17 mouse cellular contexts compared by ENCODE assay signal in genomic region chr17:42120759-42121158, GRCm38 (mm10).
DNase-seq lines count a peak whose midpoint lies in the region; ATAC-seq and TF ChIP-seq lines count a peak whose summit lies in the region.
"Had no signal": no experiment of that assay in that cellular context is flagged by ENCODE, and none has a peak within 500 bp of the region (broad histone marks: within the 10 kb centered on the region; RNA-seq: fewer than 3 reads in every experiment).

No protein-coding gene starts in this region.

- H3K4me2 ChIP-seq in hindbrain, postnatal 0 days (ENCODE audit: low read depth, low read length), result no peak overlapping the region
- H3K4me2 ChIP-seq in hindbrain, embryonic 16.5 days (ENCODE audit: low read length), result no peak overlapping the region
- H3K4me2 ChIP-seq: heart, embryonic 13.5 days; intestine, embryonic 15.5 days; limb, embryonic 12.5 days; neural tube, embryonic 12.5 days had no signal

- H3K9ac ChIP-seq in hindbrain, postnatal 0 days (replicated peaks; ENCODE audit: low read length), result no peak overlapping the region
- H3K9ac ChIP-seq in hindbrain, embryonic 16.5 days (ENCODE audit: low read depth, low read length), result no peak overlapping the region
- H3K9ac ChIP-seq: heart, embryonic 13.5 days; intestine, embryonic 15.5 days; limb, embryonic 12.5 days; neural tube, embryonic 12.5 days had no signal

- H3K36me3 ChIP-seq in hindbrain, postnatal 0 days (ENCODE audit: insufficient read depth, low read length), result no peaks in the 10 kb centered on the region
- no peaks in the 10 kb centered on the region for H3K36me3 ChIP-seq in hindbrain, embryonic 16.5 days (ENCODE audit: control insufficient read depth, insufficient read depth, low read length)
- H3K36me3 ChIP-seq: heart, embryonic 13.5 days; hindbrain, embryonic 10.5 days; intestine, embryonic 15.5 days; limb, embryonic 12.5 days; neural tube, embryonic 12.5 days had no signal

- DNase-seq in hindbrain, postnatal 0 days (ENCODE audit: low spot score), result peak; percentile 51
- DNase-seq in ovary, adult 18-20 months (ENCODE audit: low spot score), result peak; percentile 2
- no peak for DNase-seq in ovary, postnatal 36 days (ENCODE audit: low spot score)
- peak; percentile 12 to 34 for DNase-seq in adrenal gland, postnatal 36 days
- peak; percentile 26 to 42 for DNase-seq in kidney, postnatal 4 days
- DNase-seq in frontal cortex, adult 2 months (ENCODE audit: extremely low spot score in 1 of 2, low spot score in 1 of 2), result no peak
- DNase-seq: cerebellum, adult 8-10 months; gastrocnemius, postnatal 36 days; lung, postnatal 4 days; right cerebral cortex, adult 18-20 months had no signal

- no peak overlapping the region for H3K27ac ChIP-seq in hindbrain, postnatal 0 days
- no peak overlapping the region for H3K27ac ChIP-seq in hindbrain, embryonic 16.5 days (ENCODE audit: low read depth, low read length)
- H3K27ac ChIP-seq: heart, embryonic 13.5 days; hindbrain, embryonic 10.5 days; intestine, embryonic 15.5 days; limb, embryonic 12.5 days; neural tube, embryonic 12.5 days had no signal

- no peaks in the 10 kb centered on the region for H3K4me1 ChIP-seq in hindbrain, postnatal 0 days (ENCODE audit: insufficient read depth, low read length)
- no peaks in the 10 kb centered on the region for H3K4me1 ChIP-seq in hindbrain, embryonic 16.5 days (ENCODE audit: control insufficient read depth, insufficient read depth, low read depth, low read length)
- H3K4me1 ChIP-seq: heart, embryonic 13.5 days; hindbrain, embryonic 10.5 days; intestine, embryonic 15.5 days; limb, embryonic 12.5 days; neural tube, embryonic 12.5 days had no signal

- no peak overlapping the region for H3K4me3 ChIP-seq in hindbrain, postnatal 0 days (ENCODE audit: low read length)
- no peak overlapping the region for H3K4me3 ChIP-seq in hindbrain, embryonic 16.5 days (ENCODE audit: low read length)
- H3K4me3 ChIP-seq: heart, embryonic 13.5 days; hindbrain, embryonic 10.5 days; intestine, embryonic 15.5 days; limb, embryonic 12.5 days; neural tube, embryonic 12.5 days had no signal

- no peak for ATAC-seq in hindbrain, postnatal 0 days
- no peak for ATAC-seq in hindbrain, embryonic 16.5 days
- ATAC-seq: intestine, embryonic 15.5 days; midbrain, embryonic 16.5 days had no signal

- H3K27me3 ChIP-seq in hindbrain, postnatal 0 days (ENCODE audit: insufficient read depth, low read length), result no peaks in the 10 kb centered on the region
- H3K27me3 ChIP-seq in hindbrain, embryonic 16.5 days (replicated peaks; ENCODE audit: control insufficient read depth, insufficient read depth, low read length), result no peaks in the 10 kb centered on the region
- H3K27me3 ChIP-seq: heart, embryonic 13.5 days; intestine, embryonic 15.5 days; limb, embryonic 12.5 days; neural tube, embryonic 12.5 days had no signal

- H3K9me3 ChIP-seq in hindbrain, postnatal 0 days (ENCODE audit: low read length), result no peaks in the 10 kb centered on the region
- H3K9me3 ChIP-seq in hindbrain, embryonic 16.5 days (ENCODE audit: control insufficient read depth, low read length), result no peaks in the 10 kb centered on the region
- H3K9me3 ChIP-seq: heart, embryonic 13.5 days; hindbrain, embryonic 10.5 days; intestine, embryonic 15.5 days; limb, embryonic 12.5 days; neural tube, embryonic 12.5 days had no signal

- no peak for TF ChIP-seq CTCF in hindbrain, postnatal 0 days (IDR thresholded peaks at IDR 0.05; ENCODE audit: low read depth)

- WGBS in hindbrain, postnatal 0 days, result 74% methylated on average over 1 of the region's 1 CpGs
- WGBS in hindbrain, embryonic 16.5 days, result 88% methylated on average over 1 of the region's 1 CpGs

Comparison
In these comparisons a context has a peak if more than half of its experiments do, and no peak if none do; other contexts are left out.
1. DNase-seq: peak in hindbrain, postnatal 0 days (single experiment), ovary, adult 18-20 months (single experiment), adrenal gland, postnatal 36 days (2 of 2) and kidney, postnatal 4 days (2 of 2); none in ovary, postnatal 36 days (single experiment) and frontal cortex, adult 2 months (0 of 2).